Mouse (Mus musculus): ENCODE measurements around the gene 3110082I17Rik.

- no peak for TF ChIP-seq POLR2A (IDR thresholded peaks at IDR 0.05; ENCODE audit: low read depth, low read length)
- TF ChIP-seq CTCF (IDR thresholded peaks at IDR 0.05; ENCODE audit: extremely low read depth, insufficient read length, insufficient replicate concordance, low read depth, low read length) = no peak
These were observed 81.2 kb downstream of the 3110082I17Rik start for GRCm38 (mm10) chr5:139378986-139379629.
